13 mouse cellular contexts compared by ENCODE assay signal in genomic region chr17:4278239-4278827, GRCm38 (mm10).
DNase-seq lines count a peak whose midpoint lies in the region; ATAC-seq and TF ChIP-seq lines count a peak whose summit lies in the region.
"Had no signal": no experiment of that assay in that cellular context is flagged by ENCODE, and none has a peak within 500 bp of the region (broad histone marks: within the 10 kb centered on the region; RNA-seq: fewer than 3 reads in every experiment).

No protein-coding gene starts in this region.

- ATAC-seq in forebrain, embryonic 15.5 days (replicated peaks) = no peak
- ATAC-seq: hindbrain, embryonic 16.5 days; midbrain, embryonic 13.5 days had no signal

- TF ChIP-seq CTCF in gastrocnemius, adult 2 months (IDR thresholded peaks at IDR 0.05) = no peak
- no peak for TF ChIP-seq CTCF in left cerebral cortex, adult 2 months (IDR thresholded peaks at IDR 0.05)

- no peaks in the 10 kb centered on the region for H3K9me3 ChIP-seq in forebrain, embryonic 15.5 days
- no peaks in the 10 kb centered on the region for H3K9me3 ChIP-seq in hindbrain, embryonic 10.5 days
- H3K9me3 ChIP-seq: kidney, embryonic 15.5 days; liver, embryonic 15.5 days; midbrain, embryonic 13.5 days had no signal

- no peak overlapping the region for H3K27ac ChIP-seq in gastrocnemius, adult 2 months
- H3K27ac ChIP-seq in left cerebral cortex, adult 2 months = no peak overlapping the region
- H3K27ac ChIP-seq in forebrain, embryonic 15.5 days (replicated peaks) = no peak overlapping the region
- no peak overlapping the region for H3K27ac ChIP-seq in hindbrain, embryonic 10.5 days
- H3K27ac ChIP-seq: kidney, embryonic 15.5 days; liver, embryonic 15.5 days; midbrain, embryonic 13.5 days had no signal

- peak; percentile 52 for DNase-seq in gastrocnemius, adult 2 months
- DNase-seq in gastrocnemius, postnatal 36 days = no peak
- DNase-seq in left cerebral cortex, postnatal 10 days (ENCODE audit: extremely low spot score in 1 of 2, low spot score in 2 of 2) = peak; percentile 44 to 59
- no peak for DNase-seq in left cerebral cortex, adult 2 months (ENCODE audit: extremely low spot score in 1 of 2, low spot score in 2 of 2)
- peak; percentile 51 to 76 for DNase-seq in left cerebral cortex, postnatal 14 days (ENCODE audit: low spot score in 2 of 2)
- peak; percentile 32 for DNase-seq in right cerebral cortex, postnatal 14 days
- DNase-seq in hindbrain, embryonic 10.5 days (ENCODE audit: low spot score) = no peak
- DNase-seq: retina, postnatal 1 day had no signal

- H3K27me3 ChIP-seq in forebrain, embryonic 15.5 days = no peaks in the 10 kb centered on the region
- H3K27me3 ChIP-seq in hindbrain, embryonic 10.5 days (ENCODE audit: insufficient read depth, poor library complexity, severe bottlenecking) = no peaks in the 10 kb centered on the region
- H3K27me3 ChIP-seq: kidney, embryonic 15.5 days; liver, embryonic 15.5 days; midbrain, embryonic 13.5 days had no signal

- H3K9ac ChIP-seq in forebrain, embryonic 15.5 days (replicated peaks) = no peak overlapping the region
- H3K9ac ChIP-seq: kidney, embryonic 15.5 days; liver, embryonic 15.5 days; midbrain, embryonic 13.5 days had no signal

- WGBS in forebrain, embryonic 15.5 days = 55% methylated on average over 4 of the region's 4 CpGs
- 82% methylated on average over 4 of the region's 4 CpGs for WGBS in hindbrain, embryonic 10.5 days

- no peaks in the 10 kb centered on the region for H3K4me1 ChIP-seq in forebrain, embryonic 15.5 days
- no peaks in the 10 kb centered on the region for H3K4me1 ChIP-seq in hindbrain, embryonic 10.5 days (replicated peaks)
- H3K4me1 ChIP-seq: kidney, embryonic 15.5 days; liver, embryonic 15.5 days; midbrain, embryonic 13.5 days had no signal

- no peak overlapping the region for H3K4me3 ChIP-seq in gastrocnemius, adult 2 months
- no peak overlapping the region for H3K4me3 ChIP-seq in left cerebral cortex, adult 2 months
- H3K4me3 ChIP-seq in forebrain, embryonic 15.5 days = no peak overlapping the region
- no peak overlapping the region for H3K4me3 ChIP-seq in hindbrain, embryonic 10.5 days
- H3K4me3 ChIP-seq: kidney, embryonic 15.5 days; liver, embryonic 15.5 days; midbrain, embryonic 13.5 days had no signal

- no peak overlapping the region for H3K4me2 ChIP-seq in forebrain, embryonic 15.5 days (replicated peaks)
- H3K4me2 ChIP-seq: kidney, embryonic 15.5 days; liver, embryonic 15.5 days; midbrain, embryonic 13.5 days had no signal

- intact Hi-C loops in gastrocnemius, adult 2 months (cut with DNase I) = no loop called here
- intact Hi-C loops in gastrocnemius, postnatal 36 days (cut with DNase I) = no loop called here
- intact Hi-C loops in left cerebral cortex, postnatal 10 days (cut with DNase I) = no loop called here
- intact Hi-C loops in left cerebral cortex, adult 2 months (cut with DNase I) = no loop called here
- intact Hi-C loops in left cerebral cortex, postnatal 14 days (cut with DNase I) = no loop called here

- no peaks in the 10 kb centered on the region for H3K36me3 ChIP-seq in forebrain, embryonic 15.5 days
- H3K36me3 ChIP-seq in hindbrain, embryonic 10.5 days = no peaks in the 10 kb centered on the region
- H3K36me3 ChIP-seq: kidney, embryonic 15.5 days; liver, embryonic 15.5 days; midbrain, embryonic 13.5 days had no signal

Comparison
In these comparisons a context has a peak if more than half of its experiments do, and no peak if none do; other contexts are left out.
1. DNase-seq: peak in gastrocnemius, adult 2 months (single experiment), left cerebral cortex, postnatal 10 days (2 of 2), left cerebral cortex, postnatal 14 days (2 of 2) and right cerebral cortex, postnatal 14 days (single experiment); none in gastrocnemius, postnatal 36 days (0 of 2), left cerebral cortex, adult 2 months (0 of 2) and hindbrain, embryonic 10.5 days (single experiment).